Mouse (Mus musculus) lung, postnatal 0 days (tissue): ENCODE results near the gene Dscaml1.

Experiments used
- CTCF ChIP-seq: IDR thresholded peaks from 2 replicates; pipeline ENCODE4 v1.5.1; 2016; ENCODE audit warnings: antibody characterized with exemption, mild to moderate bottlenecking
- EP300 ChIP-seq: IDR thresholded peaks from 2 replicates; pipeline ENCODE4 v1.6.1; 2016; ENCODE audit warnings: antibody characterized with exemption, mild to moderate bottlenecking, control low read depth

DNA sequence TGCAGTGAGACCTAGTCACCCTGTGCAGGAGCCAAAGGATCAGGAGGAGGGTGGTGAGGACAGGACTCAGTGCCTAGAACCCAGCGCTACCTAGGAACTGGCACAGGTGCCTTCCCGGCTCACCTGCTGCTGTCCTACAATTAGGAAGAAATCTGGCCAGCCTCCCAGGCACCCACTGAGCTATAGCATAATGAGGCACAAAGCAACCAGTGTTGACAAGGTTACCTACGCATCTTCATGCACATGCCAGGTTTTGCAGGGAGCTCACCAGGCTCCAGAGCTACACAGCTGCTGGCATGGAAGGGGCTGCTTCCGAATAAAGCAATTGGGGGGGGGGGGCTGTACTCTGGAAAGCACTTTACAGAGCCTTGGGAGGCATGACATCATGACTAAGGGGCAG lies 124.2 kb downstream of the Dscaml1 start:
- TF ChIP-seq CTCF (no peak), EP300 (no peak)
